In genomic region chr8:76900155-76901141, GRCm38 (mm10) we compare ENCODE assay signal across 8 mouse cellular contexts. TPM values are rescaled to one million over a fixed set of nuclear protein-coding genes. Genes with fewer than 3 reads are reported as not detected.
DNase-seq lines count a peak whose midpoint lies in the region; ATAC-seq and TF ChIP-seq lines count a peak whose summit lies in the region.

No protein-coding gene starts in this region.

- under 1% methylated on average over 58 of the region's 58 CpGs for WGBS in embryonic facial prominence, embryonic 15.5 days
- WGBS in heart, embryonic 13.5 days: under 1% methylated on average over 58 of the region's 58 CpGs
- under 1% methylated on average over 58 of the region's 58 CpGs for WGBS in kidney, embryonic 16.5 days
- WGBS in liver, adult 2 months: under 1% methylated on average over 58 of the region's 58 CpGs
- under 1% methylated on average over 58 of the region's 58 CpGs for WGBS in neural tube, embryonic 14.5 days

- H3K9ac ChIP-seq in embryonic facial prominence, embryonic 15.5 days: peak overlapping the region; percentile 10
- H3K9ac ChIP-seq in heart, embryonic 13.5 days: peak overlapping the region; percentile 84
- peak overlapping the region; percentile 63 for H3K9ac ChIP-seq in kidney, embryonic 16.5 days (replicated peaks; ENCODE audit: low read length)
- peak overlapping the region; percentile 62 for H3K9ac ChIP-seq in liver, adult 2 months (ENCODE audit: low read depth, low read length)
- peak overlapping the region; percentile 61 for H3K9ac ChIP-seq in neural tube, embryonic 14.5 days (replicated peaks; ENCODE audit: low read depth, low read length)

- TF ChIP-seq POLR2A in liver, adult 2 months (IDR thresholded peaks at IDR 0.05; ENCODE audit: extremely low read depth, insufficient read depth, low read length): no peak

- no peak for TF ChIP-seq CTCF in liver, adult 2 months (IDR thresholded peaks at IDR 0.05; ENCODE audit: low read depth, low read length)

- ATAC-seq in embryonic facial prominence, embryonic 15.5 days (ENCODE audit: insufficient number of reproducible peaks, low FRiP score, low TSS enrichment, low read depth): no peak
- ATAC-seq in heart, embryonic 13.5 days (ENCODE audit: extremely low read depth, insufficient number of reproducible peaks, low FRiP score, low TSS enrichment): no peak
- no peak for ATAC-seq in kidney, embryonic 16.5 days (ENCODE audit: low FRiP score, low TSS enrichment)
- peak; percentile 3; the same call in 1 of the 2 replicates for ATAC-seq in neural tube, embryonic 14.5 days (ENCODE audit: low read depth)

- H3K27ac ChIP-seq in embryonic facial prominence, embryonic 15.5 days (replicated peaks): no peak overlapping the region
- no peak overlapping the region for H3K27ac ChIP-seq in heart, embryonic 13.5 days (replicated peaks)
- no peak overlapping the region for H3K27ac ChIP-seq in kidney, embryonic 16.5 days (ENCODE audit: low read length)
- peak overlapping the region; percentile 81 for H3K27ac ChIP-seq in liver, adult 2 months (replicated peaks; ENCODE audit: insufficient read depth, low read depth, low read length)
- no peak overlapping the region for H3K27ac ChIP-seq in neural tube, embryonic 14.5 days (ENCODE audit: low read depth, low read length)

- peak; percentile 11 for DNase-seq in 3T3-L1 (ENCODE audit: low read depth, low spot score)
- DNase-seq in adrenal gland, postnatal 10 days: peak; percentile 70
- peak; percentile 33 for DNase-seq in liver, adult 2 months (ENCODE audit: extremely low read depth, low read depth, low spot score)
- peak; percentile 31 for DNase-seq in yolk sac, embryonic 10.5 days (ENCODE audit: low spot score)

- no peaks in the 10 kb centered on the region for H3K9me3 ChIP-seq in embryonic facial prominence, embryonic 15.5 days (replicated peaks)
- no peaks in the 10 kb centered on the region for H3K9me3 ChIP-seq in heart, embryonic 13.5 days
- no peaks in the 10 kb centered on the region for H3K9me3 ChIP-seq in kidney, embryonic 16.5 days (ENCODE audit: low read length)
- H3K9me3 ChIP-seq in neural tube, embryonic 14.5 days (ENCODE audit: control insufficient read depth, low read length): no peaks in the 10 kb centered on the region

- H3K4me3 ChIP-seq in embryonic facial prominence, embryonic 15.5 days (replicated peaks): peak overlapping the region; percentile 64
- peak overlapping the region; percentile 72 for H3K4me3 ChIP-seq in heart, embryonic 13.5 days
- H3K4me3 ChIP-seq in kidney, embryonic 16.5 days (ENCODE audit: low read length): peak overlapping the region; percentile 74
- peak overlapping the region; percentile 59 for H3K4me3 ChIP-seq in liver, adult 2 months (ENCODE audit: insufficient read depth, low read depth, low read length)
- H3K4me3 ChIP-seq in neural tube, embryonic 14.5 days (ENCODE audit: low read depth, low read length): peak overlapping the region; percentile 67

- H3K79me2 ChIP-seq in liver, adult 2 months (ENCODE audit: control insufficient read depth, insufficient read depth, low read length): no peaks in the 10 kb centered on the region

- H3K4me1 ChIP-seq in embryonic facial prominence, embryonic 15.5 days: peaks cover 26% of the 10 kb centered on the region
- H3K4me1 ChIP-seq in heart, embryonic 13.5 days: peaks cover 17% of the 10 kb centered on the region
- H3K4me1 ChIP-seq in kidney, embryonic 16.5 days (ENCODE audit: insufficient read depth, low read length): peaks cover 25% of the 10 kb centered on the region
- H3K4me1 ChIP-seq in liver, adult 2 months (ENCODE audit: control insufficient read depth, insufficient read depth, low read length): peaks cover 2% of the 10 kb centered on the region; the same call in 1 of the 2 replicates
- H3K4me1 ChIP-seq in neural tube, embryonic 14.5 days (ENCODE audit: control insufficient read depth, insufficient read depth, low read length): peaks cover 9% of the 10 kb centered on the region; the same call in 1 of the 2 replicates

- no peaks in the 10 kb centered on the region for H3K36me3 ChIP-seq in embryonic facial prominence, embryonic 15.5 days
- no peaks in the 10 kb centered on the region for H3K36me3 ChIP-seq in heart, embryonic 13.5 days
- H3K36me3 ChIP-seq in kidney, embryonic 16.5 days (ENCODE audit: insufficient read depth, low read length): no peaks in the 10 kb centered on the region
- no peaks in the 10 kb centered on the region for H3K36me3 ChIP-seq in liver, adult 2 months (ENCODE audit: control insufficient read depth, insufficient read depth, low read length)
- no peaks in the 10 kb centered on the region for H3K36me3 ChIP-seq in neural tube, embryonic 14.5 days (ENCODE audit: control insufficient read depth, insufficient read depth, low read length)

- peaks cover 35% of the 10 kb centered on the region for H3K27me3 ChIP-seq in embryonic facial prominence, embryonic 15.5 days
- H3K27me3 ChIP-seq in heart, embryonic 13.5 days (replicated peaks): peaks cover 36% of the 10 kb centered on the region
- peaks cover 46% of the 10 kb centered on the region for H3K27me3 ChIP-seq in kidney, embryonic 16.5 days (ENCODE audit: insufficient read depth, low read length)
- no peaks in the 10 kb centered on the region for H3K27me3 ChIP-seq in liver, adult 2 months (ENCODE audit: control insufficient read depth, insufficient read depth, low read length)
- H3K27me3 ChIP-seq in neural tube, embryonic 14.5 days (ENCODE audit: control insufficient read depth, insufficient read depth, low read length): peaks cover 17% of the 10 kb centered on the region; the same call in 1 of the 2 replicates

- H3K4me2 ChIP-seq in embryonic facial prominence, embryonic 15.5 days (replicated peaks): peak overlapping the region; percentile 98
- H3K4me2 ChIP-seq in heart, embryonic 13.5 days: peak overlapping the region; percentile 100
- H3K4me2 ChIP-seq in kidney, embryonic 16.5 days (replicated peaks; ENCODE audit: low read depth, low read length): peak overlapping the region; percentile 99
- peak overlapping the region; percentile 100 for H3K4me2 ChIP-seq in neural tube, embryonic 14.5 days (ENCODE audit: low read depth, low read length)

RNA-seq across cellular contexts. Expression of gene Nr3c2, which starts 1.2 kb away (rescaled TPM):
- total RNA-seq in adrenal gland, postnatal 10 days (2021): 1 to 10 TPM; 6.3 to 7.8 TPM
- 5.8 and 8.3 TPM in 2 replicates for polyA plus RNA-seq in embryonic facial prominence, embryonic 15.5 days (2015; fragmentation: Nextera tagmentation; extraction: Ambion mirVana)
- polyA plus RNA-seq in heart, embryonic 13.5 days (2015; fragmentation: Nextera tagmentation; extraction: Ambion mirVana): 3.2 and 3.9 TPM in 2 replicates
- polyA plus RNA-seq in kidney, embryonic 16.5 days (2015; fragmentation: Nextera tagmentation; extraction: Ambion mirVana): 4.5 and 4.8 TPM in 2 replicates
- 14.8 and 16.7 TPM in 2 replicates for total RNA-seq in liver, adult 2 months (2014; rRNA removed)
- polyA plus RNA-seq in liver, adult 2 months (2012; rRNA removed): 3.2 and 4.7 TPM in 2 replicates
- polyA plus RNA-seq in neural tube, embryonic 14.5 days (2014; fragmentation: Nextera tagmentation; extraction: Ambion mirVana): 6.6 and 7.7 TPM in 2 replicates

Comparison
In these comparisons a context has a peak if more than half of its experiments do, and no peak if none do; other contexts are left out.
1. DNase-seq: peak in every context shown above with its lines; median percentile 70 in adrenal gland, postnatal 10 days; 33 in liver, adult 2 months; 31 in yolk sac, embryonic 10.5 days; 11 in 3T3-L1.
2. H3K9ac ChIP-seq: peak in every context shown above with its lines; median percentile 84 in heart, embryonic 13.5 days; 63 in kidney, embryonic 16.5 days; 62 in liver, adult 2 months; 61 in neural tube, embryonic 14.5 days; 10 in embryonic facial prominence, embryonic 15.5 days.